Mouse (Mus musculus): Measurements from ENCODE around the gene Gucd1. TPM values are rescaled to one million over a fixed set of nuclear protein-coding genes. Genes with fewer than 3 reads are reported as not detected.
A peak's percentile ranks its signal among the peaks of the same experiment; 100 is the strongest.
"Not testable (repeated sequence)": the region's sequence is repeated elsewhere in the genome, so short reads cannot be mapped to it uniquely, and the experiment has no call there.

Gucd1 gene
- total RNA-seq, 2 experiments from 2014 or later, result 13.9 to 14.8 TPM

DNA sequence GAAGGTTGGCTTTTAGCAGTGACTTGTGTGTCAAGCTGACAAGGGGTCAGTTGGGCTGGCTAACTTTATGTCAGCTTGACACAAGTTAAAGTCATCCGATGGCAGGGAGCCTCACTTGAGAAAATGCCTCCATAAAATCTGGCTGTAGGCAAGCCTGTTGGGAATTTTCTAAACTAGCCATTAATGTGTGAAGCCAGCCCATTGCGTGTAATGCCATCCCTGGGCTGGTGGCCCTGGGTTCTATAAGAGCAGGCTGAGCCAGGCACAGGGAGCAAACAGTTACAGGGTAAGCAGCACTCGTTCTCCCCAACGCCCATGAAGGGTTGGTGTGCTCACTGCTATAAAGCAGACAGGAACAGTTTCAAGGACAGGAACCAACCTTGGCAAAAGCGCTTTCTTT, 35.5 kb downstream of the Gucd1 start:
- no peak for ATAC-seq (replicated peaks; ENCODE audit: low FRiP score, low TSS enrichment, poor library complexity, severe bottlenecking)

DNA sequence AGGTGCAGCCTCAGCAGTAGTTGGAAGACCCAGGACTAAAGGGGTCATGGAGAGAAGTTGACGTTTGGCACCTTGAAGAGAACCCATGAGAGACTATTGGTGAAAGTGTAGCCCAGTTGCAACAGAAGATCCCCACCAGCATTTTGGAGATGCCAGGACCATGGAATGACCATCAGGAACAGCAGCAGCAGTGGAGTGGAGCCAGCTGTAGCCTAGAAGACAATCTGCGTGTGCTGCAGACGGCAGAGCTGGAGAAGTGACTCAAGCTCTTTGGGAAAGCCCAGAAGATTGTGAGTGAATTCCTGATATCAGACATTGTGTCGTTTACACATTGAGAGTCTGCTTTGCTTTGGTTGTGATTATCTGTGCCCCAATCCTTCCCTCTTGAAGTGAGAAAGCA, 36.1 kb downstream of the Gucd1 start:
- no peak for ATAC-seq (replicated peaks; ENCODE audit: low FRiP score, low TSS enrichment, poor library complexity, severe bottlenecking)

DNA sequence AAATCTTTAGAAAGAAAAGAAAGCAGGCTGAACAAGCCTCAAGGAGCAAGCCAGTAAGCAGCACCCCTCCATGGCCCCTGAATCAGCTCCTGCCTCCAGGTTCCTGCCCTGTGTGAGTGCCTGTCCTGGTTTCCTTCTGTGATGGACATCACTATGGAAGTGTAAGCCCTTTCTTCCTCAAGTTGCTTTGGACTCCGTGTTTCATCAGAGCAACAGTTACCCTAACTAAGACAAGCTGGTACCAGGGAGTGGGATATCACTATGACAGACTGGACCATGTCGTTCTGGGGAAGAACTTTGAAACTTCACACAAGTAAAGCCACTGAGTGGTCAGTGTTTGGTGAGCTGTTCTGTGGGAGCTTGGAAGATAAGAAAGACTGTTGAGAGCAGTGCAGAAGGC, 37.8 kb downstream of the Gucd1 start:
- ATAC-seq (replicated peaks; ENCODE audit: low FRiP score, low TSS enrichment, poor library complexity, severe bottlenecking), result no peak

DNA sequence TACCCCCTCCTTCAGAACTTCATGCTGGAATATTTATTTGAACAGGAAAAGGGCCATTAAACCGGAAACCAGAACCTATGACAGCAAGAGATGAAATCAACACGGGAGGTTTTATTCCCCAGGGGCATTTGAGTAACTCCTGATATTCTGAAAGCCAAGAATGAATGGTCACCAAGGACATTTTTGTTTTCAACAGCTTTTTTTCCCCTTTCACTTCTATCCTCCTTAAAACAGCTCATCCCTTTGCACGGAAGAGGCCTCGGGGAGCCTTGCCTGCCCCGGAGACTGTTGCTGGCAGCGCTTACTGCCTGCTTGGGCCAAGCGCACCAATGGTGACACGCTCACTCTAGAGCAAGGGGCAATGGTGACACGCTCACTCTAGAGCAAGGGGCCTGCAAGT, 40.7 kb downstream of the Gucd1 start:
- no peak for ATAC-seq (replicated peaks; ENCODE audit: low FRiP score, low TSS enrichment, poor library complexity, severe bottlenecking)

DNA sequence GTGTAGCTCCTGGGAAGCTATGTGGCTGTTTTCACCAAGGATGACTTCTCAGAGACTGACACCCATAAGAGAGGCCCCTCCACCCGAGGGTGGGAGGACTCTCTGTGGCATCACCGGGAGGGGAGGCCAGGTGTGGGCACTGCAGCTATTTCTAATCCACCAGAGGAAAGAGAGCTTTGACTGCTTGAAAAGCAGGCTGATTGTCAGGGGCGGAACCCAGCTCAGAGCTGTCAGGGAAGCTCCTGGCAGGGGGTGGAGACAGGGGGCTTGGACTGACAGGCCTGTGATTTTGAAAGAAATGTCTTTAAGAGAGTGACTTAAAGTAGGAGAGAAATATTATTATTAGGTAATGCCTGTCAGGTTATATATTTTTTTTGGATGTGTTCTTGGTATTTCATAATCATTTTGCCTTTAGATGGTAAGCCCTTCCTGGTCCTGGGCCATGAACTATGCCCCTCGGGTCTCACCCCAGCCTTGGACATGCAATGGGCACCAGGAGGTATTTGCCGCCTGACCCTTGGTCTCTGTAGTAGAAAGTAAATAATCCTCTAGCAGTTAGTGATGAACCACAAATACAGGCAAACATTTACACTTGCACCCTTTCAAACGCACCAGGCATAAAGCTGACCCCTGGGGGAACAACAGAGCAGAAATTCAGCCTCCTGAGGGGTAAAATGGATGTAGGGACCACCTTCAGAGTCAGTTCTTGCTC, 42.5 kb downstream of the Gucd1 start:
- ATAC-seq (replicated peaks; ENCODE audit: low FRiP score, low TSS enrichment, poor library complexity, severe bottlenecking), result not testable (repeated sequence)

DNA sequence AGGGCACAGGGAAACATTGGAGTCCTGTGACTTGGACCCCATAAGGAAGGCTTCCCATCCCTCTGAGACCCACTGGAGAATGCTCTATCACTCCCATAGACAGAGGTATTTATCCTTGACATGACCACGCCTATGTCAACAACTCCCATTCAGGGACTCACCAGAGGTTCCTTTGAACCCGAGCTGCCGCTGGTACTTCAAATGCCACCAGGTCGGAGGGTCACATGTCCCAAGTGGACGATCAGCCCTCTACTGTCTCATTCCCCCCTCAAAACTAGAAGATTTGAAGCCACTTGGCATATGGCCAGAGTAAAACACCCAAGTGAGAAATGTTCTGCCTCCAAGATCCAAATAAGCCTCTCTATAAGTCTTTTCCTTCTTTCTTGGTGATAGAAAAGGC, 43.2 kb downstream of the Gucd1 start:
- no peak for ATAC-seq (replicated peaks; ENCODE audit: low FRiP score, low TSS enrichment, poor library complexity, severe bottlenecking)

DNA sequence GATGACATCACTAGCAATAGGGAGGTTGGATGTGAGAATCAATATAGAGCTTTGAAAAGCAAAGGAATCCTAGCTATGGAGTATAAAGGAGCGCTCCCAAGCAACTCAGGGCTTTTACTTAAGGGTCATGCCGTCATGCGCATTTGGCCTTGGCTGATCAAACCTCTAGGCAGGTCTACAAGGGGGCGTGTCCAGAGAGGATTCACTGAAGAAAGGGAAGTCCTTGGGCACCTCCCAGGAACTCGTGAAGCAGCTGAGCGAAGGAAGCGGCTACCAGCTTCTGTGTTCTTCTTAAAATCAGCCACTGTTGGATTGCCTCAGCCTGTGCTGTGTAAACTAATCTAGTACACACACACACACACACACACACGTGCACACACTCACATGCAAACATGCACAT, 44.4 kb downstream of the Gucd1 start:
- ATAC-seq (replicated peaks; ENCODE audit: low FRiP score, low TSS enrichment, poor library complexity, severe bottlenecking), result no peak

DNA sequence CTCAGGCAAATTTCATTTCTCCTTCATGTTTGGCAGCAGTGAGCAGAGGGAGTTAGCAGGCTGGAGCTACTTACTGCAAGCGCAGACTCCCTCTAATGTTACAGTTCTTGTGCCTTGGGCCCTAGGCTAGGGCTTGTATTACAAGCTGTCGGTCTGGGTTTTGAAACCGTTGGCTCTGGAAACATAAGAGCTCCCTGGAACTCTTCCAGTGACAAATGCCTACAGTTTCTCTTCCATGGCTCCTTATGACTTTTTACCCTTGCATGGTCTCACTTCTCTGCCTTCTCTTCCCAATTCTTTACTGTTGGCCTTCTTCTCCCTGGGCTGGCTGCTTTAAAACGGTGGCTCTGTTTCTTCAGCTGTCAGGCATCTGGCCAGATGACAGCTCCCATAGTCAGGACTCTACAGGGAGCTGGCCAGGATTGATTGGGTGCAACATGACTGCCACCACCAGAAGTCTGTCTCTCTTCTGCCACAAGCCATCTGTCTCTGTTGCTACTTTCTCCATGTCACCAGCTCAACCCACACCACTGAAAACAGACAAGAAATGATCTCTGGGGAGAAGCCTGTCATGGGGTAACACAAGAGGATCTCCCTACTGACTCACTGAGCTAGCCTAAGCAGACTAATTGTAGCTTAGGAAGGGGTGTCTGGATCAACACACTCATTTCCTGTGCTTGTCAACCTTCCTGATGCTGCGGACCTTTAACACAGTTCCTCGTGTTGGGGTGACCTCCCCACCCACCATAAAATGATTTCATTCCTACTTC, 51.8 kb downstream of the Gucd1 start:
- no peak for ATAC-seq (replicated peaks; ENCODE audit: low FRiP score, low TSS enrichment, poor library complexity, severe bottlenecking)

DNA sequence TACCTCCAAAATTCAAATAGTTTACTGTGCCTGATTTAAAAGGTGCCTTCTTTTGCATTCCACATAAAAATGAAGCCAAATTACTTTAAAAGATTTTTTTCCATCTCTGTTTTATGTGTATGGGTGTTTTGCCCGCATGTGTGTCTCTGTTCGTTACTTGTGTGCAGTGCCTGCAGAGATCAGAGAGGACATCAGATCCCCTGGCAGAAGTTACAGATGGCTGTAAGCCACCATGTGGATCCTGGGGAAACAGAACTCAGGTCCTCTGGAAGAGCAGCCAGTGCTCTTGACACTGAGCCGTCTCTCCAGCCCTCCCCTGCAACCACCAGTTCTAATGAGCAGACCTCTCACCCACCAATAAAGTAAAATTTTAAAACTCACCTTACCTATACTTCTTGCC, 55.0 kb downstream of the Gucd1 start:
- no peak for ATAC-seq (replicated peaks; ENCODE audit: low FRiP score, low TSS enrichment, poor library complexity, severe bottlenecking)

DNA sequence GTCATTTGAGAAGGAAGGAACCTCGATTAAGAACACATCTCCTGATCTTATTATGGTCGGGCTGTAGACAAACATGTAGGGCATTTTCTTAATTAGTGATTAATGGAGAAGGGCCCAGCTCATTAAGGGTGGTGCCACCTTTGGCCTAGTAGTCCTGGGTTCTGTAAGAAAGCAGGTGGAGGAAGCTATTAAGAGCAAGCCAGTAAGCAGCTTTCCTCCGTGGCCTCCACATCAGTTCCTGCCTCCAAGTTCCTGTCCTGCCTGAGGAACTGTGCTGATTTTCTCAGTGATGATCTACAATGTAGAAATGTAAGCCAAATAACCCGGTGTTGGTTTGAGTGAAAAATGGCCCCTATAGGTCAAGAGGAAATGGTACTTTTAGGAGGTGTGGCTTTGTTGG, 59.4 kb downstream of the Gucd1 start:
- no peak for ATAC-seq (replicated peaks; ENCODE audit: low FRiP score, low TSS enrichment, poor library complexity, severe bottlenecking)

DNA sequence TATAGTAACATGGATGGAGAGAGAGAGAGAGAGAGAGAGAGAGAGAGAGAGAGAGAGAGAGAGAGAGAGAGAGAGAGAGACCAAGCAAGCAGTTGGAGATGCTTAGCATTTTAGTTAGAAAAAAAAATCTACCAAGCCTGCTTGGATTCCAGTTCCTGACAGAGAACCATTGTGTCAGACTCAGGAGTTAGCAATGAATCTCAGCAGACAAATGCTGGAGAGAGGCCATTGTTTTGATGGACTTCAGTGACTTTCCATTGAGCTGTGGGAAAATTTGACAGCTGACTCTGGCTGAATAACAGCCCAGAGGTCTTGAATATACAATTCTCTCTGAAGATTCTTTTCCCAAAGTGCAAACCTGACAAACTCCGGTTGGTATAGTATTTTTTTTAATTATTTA, 59.9 kb downstream of the Gucd1 start:
- ATAC-seq (replicated peaks; ENCODE audit: low FRiP score, low TSS enrichment, poor library complexity, severe bottlenecking), result no peak

DNA sequence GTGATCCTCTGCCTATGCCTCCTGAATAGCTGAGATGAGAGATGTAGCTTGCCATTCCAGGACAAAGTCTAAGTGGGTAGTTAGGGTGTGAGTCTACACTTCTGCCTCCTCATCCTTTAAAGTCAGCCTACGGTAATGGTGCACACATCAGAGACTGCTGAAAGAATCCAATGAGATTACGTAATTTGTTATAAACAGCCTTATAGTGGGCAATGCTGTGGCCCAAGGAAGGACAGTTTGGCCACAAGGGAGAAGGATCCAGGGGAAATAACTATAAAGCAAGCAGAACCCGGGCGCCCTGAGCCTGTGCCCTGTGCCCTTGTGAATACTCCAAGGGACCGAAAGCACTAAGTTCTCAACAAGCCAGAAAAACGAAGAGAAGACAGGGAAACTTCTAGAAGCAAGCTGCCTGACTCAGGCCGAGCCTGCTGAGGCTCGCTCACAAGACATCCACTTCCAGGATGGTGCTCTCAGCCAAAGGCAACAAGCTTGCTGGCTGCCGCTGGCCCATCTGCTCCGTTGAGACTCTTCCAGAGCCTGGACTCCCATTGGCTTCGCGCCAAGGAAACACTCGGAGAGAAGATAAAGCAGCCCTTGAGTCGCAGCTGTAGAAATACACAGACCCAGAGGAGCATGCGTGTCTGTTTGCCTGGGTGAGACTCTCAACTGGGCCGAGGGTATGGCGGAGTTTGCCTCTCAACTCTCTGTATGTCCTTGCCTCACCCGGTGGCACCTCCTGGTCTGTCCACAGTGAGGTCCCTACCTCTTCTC, 61.5 kb downstream of the Gucd1 start:
- peak; percentile 52; the same call in 1 of the 2 replicates for ATAC-seq (replicated peaks; ENCODE audit: low FRiP score, low TSS enrichment, poor library complexity, severe bottlenecking)

DNA sequence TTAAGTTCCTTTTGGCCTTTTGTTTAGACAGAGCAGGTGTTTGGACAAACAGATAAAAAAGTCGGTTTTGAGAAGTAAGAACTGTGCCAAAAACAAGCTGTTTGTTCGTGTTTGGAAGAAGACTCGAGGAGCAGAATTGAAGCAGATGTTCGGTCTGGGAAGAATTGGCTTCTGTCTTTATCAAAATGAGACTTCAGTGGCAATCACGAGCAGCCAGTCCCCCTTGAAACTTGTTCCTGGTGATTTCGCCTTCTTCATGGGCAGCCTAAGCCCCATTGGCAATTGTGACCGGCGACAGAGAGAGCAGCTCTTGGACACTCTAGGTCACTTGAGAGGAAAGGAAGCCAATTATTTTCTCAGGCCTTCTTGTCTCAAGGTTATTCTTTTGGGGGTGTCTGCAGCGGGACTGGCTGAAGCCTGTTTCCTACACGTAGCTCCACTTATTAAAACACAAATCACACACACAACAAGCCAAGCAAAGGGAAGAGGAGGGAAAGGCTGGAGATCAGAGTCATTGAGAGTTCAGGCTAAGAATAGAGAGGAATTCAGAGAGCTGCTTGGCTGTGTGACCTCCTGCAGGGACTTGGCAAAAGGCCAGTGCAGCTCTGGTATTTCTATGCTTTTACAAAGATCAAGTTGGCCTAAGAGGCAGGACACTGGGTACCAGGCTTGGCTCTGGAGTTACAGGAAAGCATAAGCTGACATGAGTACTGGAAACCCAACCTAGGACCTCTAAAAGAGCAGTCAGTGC, 66.6 kb downstream of the Gucd1 start:
- ATAC-seq (replicated peaks; ENCODE audit: low FRiP score, low TSS enrichment, poor library complexity, severe bottlenecking), result no peak

DNA sequence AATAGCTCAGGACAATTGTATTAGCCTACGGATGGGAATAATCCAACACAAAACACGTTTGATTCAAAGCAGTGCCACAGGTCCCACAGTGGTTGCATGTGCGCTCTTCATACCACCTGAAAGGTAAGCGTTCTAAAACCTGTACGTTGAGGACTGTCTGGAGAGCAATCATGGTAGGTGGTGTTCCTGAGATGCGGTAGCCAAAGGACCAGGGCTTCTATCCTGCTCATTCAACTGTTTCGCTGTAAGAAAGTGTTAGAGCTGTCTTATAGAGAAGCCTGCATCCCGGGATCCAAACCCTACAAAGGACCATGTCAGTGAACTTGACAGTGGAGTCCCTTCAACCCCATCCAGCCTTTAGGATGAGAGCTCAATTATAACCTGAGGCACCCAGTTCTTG, 67.4 kb downstream of the Gucd1 start:
- no peak for ATAC-seq (replicated peaks; ENCODE audit: low FRiP score, low TSS enrichment, poor library complexity, severe bottlenecking)

DNA sequence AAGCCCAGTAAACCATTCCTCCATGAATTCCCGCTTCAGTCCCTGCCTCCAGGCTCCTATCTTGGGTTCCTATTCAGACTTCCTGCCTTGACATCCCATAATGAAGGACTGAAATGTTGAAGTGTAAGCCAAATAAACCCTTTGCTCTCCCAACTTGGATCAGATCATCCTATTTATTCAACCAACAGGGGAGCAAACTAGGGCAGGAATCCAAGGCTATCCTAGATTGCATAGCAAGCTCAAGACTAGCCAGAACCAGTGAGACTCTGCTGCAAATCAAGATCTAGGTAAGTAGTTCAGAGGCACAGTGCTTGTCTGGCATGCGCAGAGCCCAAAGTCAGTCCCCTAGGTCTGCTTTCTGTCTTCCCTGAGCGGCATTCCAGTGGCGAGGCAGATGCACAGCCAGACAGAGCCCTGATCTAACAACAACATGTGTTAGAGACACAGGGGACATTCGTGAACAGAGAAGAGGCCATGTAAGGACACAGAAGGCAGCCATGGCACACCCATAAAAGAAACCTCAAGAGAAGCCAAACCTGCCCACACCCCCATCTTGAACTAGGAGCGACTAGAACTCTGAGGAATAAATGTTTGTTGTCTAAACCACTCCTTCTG, 68.9 kb downstream of the Gucd1 start:
- ATAC-seq (replicated peaks; ENCODE audit: low FRiP score, low TSS enrichment, poor library complexity, severe bottlenecking), result no peak

DNA sequence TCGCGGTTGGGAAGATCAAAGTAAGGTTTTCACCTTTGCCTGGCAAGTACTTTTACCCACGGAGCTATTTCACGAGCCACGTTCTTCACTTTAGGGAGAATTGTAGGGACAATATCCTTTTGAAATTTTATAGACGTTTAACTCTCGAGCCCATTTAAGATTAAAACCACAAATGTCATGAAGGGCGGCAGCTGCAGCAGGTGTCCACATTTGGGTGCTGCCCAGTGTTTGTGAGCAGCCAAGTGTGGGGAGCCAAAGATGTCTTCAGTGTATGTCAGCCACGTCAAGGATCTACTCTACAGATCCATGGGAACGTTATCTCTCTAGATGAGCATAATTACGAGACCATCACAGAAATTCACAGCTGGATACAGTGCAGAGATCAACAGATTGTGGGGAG, 70.3 kb downstream of the Gucd1 start:
- ATAC-seq (replicated peaks; ENCODE audit: low FRiP score, low TSS enrichment, poor library complexity, severe bottlenecking), result no peak

DNA sequence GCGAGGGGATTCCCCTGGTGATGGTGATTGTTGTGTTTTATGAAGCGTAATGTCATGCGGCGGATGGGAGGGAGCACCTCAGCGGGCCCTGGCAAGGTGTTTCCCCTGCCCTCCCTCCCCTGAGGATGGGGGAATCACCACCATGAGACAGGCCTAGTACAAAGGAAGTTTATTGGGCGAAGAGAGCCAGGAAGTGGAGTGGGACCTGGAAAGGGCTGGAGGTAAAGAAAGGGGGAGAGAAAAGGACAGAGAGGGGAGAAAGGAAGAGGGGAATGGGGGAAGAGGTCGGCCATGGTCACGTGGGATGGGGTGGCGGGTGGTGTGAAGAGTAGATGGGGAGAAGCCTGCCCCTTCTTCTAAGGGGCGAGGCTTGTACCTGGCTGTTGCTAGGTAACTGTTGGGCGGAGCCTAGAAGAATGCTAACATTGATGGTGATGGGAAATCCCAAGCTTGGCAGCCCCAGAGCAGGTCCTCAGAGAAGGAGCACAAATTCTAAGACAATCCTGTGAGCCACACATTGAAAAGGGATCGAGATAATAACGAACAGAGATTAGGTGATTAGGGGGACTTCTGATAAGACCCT, 71.2 kb downstream of the Gucd1 start:
- ATAC-seq (replicated peaks; ENCODE audit: low FRiP score, low TSS enrichment, poor library complexity, severe bottlenecking), result no peak

DNA sequence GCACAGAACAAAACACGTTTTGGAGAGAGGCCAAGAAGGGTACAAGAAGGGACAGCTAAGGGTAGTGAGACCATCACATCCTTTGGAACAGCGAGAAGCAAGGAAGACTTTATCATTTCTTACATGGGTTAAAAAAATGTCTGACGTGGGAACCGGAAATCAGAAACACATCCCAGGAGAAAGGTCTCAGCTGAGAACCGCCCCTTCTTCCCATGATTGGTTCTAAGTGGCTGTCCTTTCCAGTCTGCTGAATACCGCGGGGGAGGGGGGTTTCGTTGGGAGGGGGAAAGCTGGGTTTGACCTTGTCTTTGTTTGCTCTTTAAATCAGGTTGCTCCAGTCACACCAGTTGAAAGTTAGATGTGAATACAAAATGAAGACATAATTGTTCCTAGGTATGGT, 72.7 kb downstream of the Gucd1 start:
- ATAC-seq (replicated peaks; ENCODE audit: low FRiP score, low TSS enrichment, poor library complexity, severe bottlenecking), result no peak
